8 mouse cellular contexts compared by ENCODE assay signal in genomic region chr17:5770265-5771249, GRCm38 (mm10).
DNase-seq lines count a peak whose midpoint lies in the region; ATAC-seq lines count a peak whose summit lies in the region.

No protein-coding gene starts in this region.

- no peaks in the 10 kb centered on the region for H3K9me3 ChIP-seq in forebrain, embryonic 16.5 days (ENCODE audit: control insufficient read depth, low read length)
- H3K9me3 ChIP-seq in hindbrain, embryonic 11.5 days (ENCODE audit: control insufficient read depth, low read length), result no peaks in the 10 kb centered on the region
- no peaks in the 10 kb centered on the region for H3K9me3 ChIP-seq in stomach, embryonic 14.5 days (ENCODE audit: control insufficient read depth, low read depth, low read length)

- peak overlapping the region; percentile 53 for H3K4me2 ChIP-seq in forebrain, embryonic 16.5 days (ENCODE audit: low read length)
- H3K4me2 ChIP-seq in hindbrain, embryonic 11.5 days (replicated peaks; ENCODE audit: low read depth, low read length), result peak overlapping the region; percentile 39
- peak overlapping the region; percentile 51 for H3K4me2 ChIP-seq in stomach, embryonic 14.5 days (replicated peaks; ENCODE audit: low read depth, low read length)

- ATAC-seq in forebrain, embryonic 16.5 days, result peak; percentile 86
- ATAC-seq in hindbrain, embryonic 11.5 days (ENCODE audit: low FRiP score), result peak; percentile 45; the same call in 1 of the 2 replicates
- peak; percentile 92 for ATAC-seq in stomach, embryonic 14.5 days (ENCODE audit: insufficient number of reproducible peaks, insufficient read depth, low FRiP score, low read depth)

- H3K9ac ChIP-seq in forebrain, embryonic 16.5 days (replicated peaks; ENCODE audit: low read depth, low read length), result peak overlapping the region; percentile 38
- H3K9ac ChIP-seq in hindbrain, embryonic 11.5 days (ENCODE audit: low read depth, low read length), result no peak overlapping the region
- 0 out of 2 replicates have a peak overlapping the region, but pooled peaks have one; percentile 8 for H3K9ac ChIP-seq in stomach, embryonic 14.5 days (replicated peaks; ENCODE audit: low read depth, low read length)

- intact Hi-C loops in left cerebral cortex, postnatal 25 days (cut with DNase I), result no loop called here

- peak overlapping the region; percentile 27 for H3K4me3 ChIP-seq in forebrain, embryonic 16.5 days (replicated peaks; ENCODE audit: low read length)
- peak overlapping the region; percentile 16 for H3K4me3 ChIP-seq in hindbrain, embryonic 11.5 days (ENCODE audit: low read depth, low read length)
- H3K4me3 ChIP-seq in stomach, embryonic 14.5 days (ENCODE audit: low read depth, low read length), result peak overlapping the region; percentile 20

- 0 out of 2 replicates have a peak overlapping the region, but pooled peaks have one; percentile 15 for H3K27ac ChIP-seq in forebrain, embryonic 16.5 days (ENCODE audit: low read length)
- H3K27ac ChIP-seq in hindbrain, embryonic 11.5 days (ENCODE audit: low read depth, low read length), result peak overlapping the region; percentile 54; the same call in 1 of the 2 replicates
- peak overlapping the region; percentile 94 for H3K27ac ChIP-seq in stomach, embryonic 14.5 days (ENCODE audit: low read length)

- 4% methylated on average over 22 of the region's 22 CpGs for WGBS in forebrain, embryonic 16.5 days
- WGBS in hindbrain, embryonic 11.5 days, result 15% methylated on average over 22 of the region's 22 CpGs
- WGBS in stomach, embryonic 14.5 days, result 7% methylated on average over 22 of the region's 22 CpGs

- peaks cover 16% of the 10 kb centered on the region for H3K4me1 ChIP-seq in forebrain, embryonic 16.5 days (replicated peaks; ENCODE audit: control insufficient read depth, insufficient read depth, low read length)
- 0 out of 2 replicates have a peak, but pooled peaks cover 4% of the 10 kb centered on the region for H3K4me1 ChIP-seq in hindbrain, embryonic 11.5 days (replicated peaks; ENCODE audit: control insufficient read depth, insufficient read depth, low read length)
- no peaks in the 10 kb centered on the region; the same call in 1 of the 2 replicates for H3K4me1 ChIP-seq in stomach, embryonic 14.5 days (ENCODE audit: control insufficient read depth, insufficient read depth, low read length)

- no peaks in the 10 kb centered on the region for H3K36me3 ChIP-seq in forebrain, embryonic 16.5 days (ENCODE audit: control insufficient read depth, insufficient read depth)
- no peaks in the 10 kb centered on the region for H3K36me3 ChIP-seq in hindbrain, embryonic 11.5 days (ENCODE audit: control insufficient read depth, insufficient read depth, low read length)
- no peaks in the 10 kb centered on the region for H3K36me3 ChIP-seq in stomach, embryonic 14.5 days (ENCODE audit: control insufficient read depth, insufficient read depth, low read length)

- no peaks in the 10 kb centered on the region for H3K27me3 ChIP-seq in forebrain, embryonic 16.5 days (replicated peaks; ENCODE audit: control insufficient read depth, insufficient read depth, low read length)
- H3K27me3 ChIP-seq in hindbrain, embryonic 11.5 days (ENCODE audit: control insufficient read depth, insufficient read depth, low read length), result no peaks in the 10 kb centered on the region
- no peaks in the 10 kb centered on the region for H3K27me3 ChIP-seq in stomach, embryonic 14.5 days (ENCODE audit: control insufficient read depth, insufficient read depth, low read length)

- DNase-seq in lung, adult 18-20 months, result peak; percentile 31 to 51
- DNase-seq in lung, postnatal 25 days (ENCODE audit: low spot score), result no peak
- peak; percentile 68 for DNase-seq in hindbrain, embryonic 11.5 days (ENCODE audit: low spot score)
- DNase-seq in left cerebral cortex, postnatal 25 days (ENCODE audit: low spot score in 2 of 2), result peak; percentile 47 to 59
- DNase-seq in mesoderm, embryonic 11.5 days (ENCODE audit: low read depth, low spot score), result peak; percentile 81
- no peak for DNase-seq in adipocyte (ENCODE audit: low spot score)

Comparison
In these comparisons a context has a peak if more than half of its experiments do, and no peak if none do; other contexts are left out.
1. DNase-seq: peak in lung, adult 18-20 months (2 of 2), hindbrain, embryonic 11.5 days (single experiment), left cerebral cortex, postnatal 25 days (2 of 2) and mesoderm, embryonic 11.5 days (single experiment); none in lung, postnatal 25 days (single experiment) and adipocyte (single experiment).
2. H3K27ac ChIP-seq: peak in every context shown above with its lines; median percentile 94 in stomach, embryonic 14.5 days; 54 in hindbrain, embryonic 11.5 days; 15 in forebrain, embryonic 16.5 days.
3. Peak in every context shown above with its lines, with median percentiles within 50 percentile points of each other: ATAC-seq, H3K4me2 ChIP-seq and H3K4me3 ChIP-seq.